Mouse (Mus musculus) frontal cortex, postnatal 10 days (tissue): ENCODE data around the gene Tedc2.

Experiments
- DNase-seq, 2 experiments: peaks; one replicate each; pipeline ENCODE4 v3.0.0; 2022; ENCODE audit warnings: low spot score in 2 of 2, mixed read lengths in 1 of 2

Gene Tedc2

DNA sequence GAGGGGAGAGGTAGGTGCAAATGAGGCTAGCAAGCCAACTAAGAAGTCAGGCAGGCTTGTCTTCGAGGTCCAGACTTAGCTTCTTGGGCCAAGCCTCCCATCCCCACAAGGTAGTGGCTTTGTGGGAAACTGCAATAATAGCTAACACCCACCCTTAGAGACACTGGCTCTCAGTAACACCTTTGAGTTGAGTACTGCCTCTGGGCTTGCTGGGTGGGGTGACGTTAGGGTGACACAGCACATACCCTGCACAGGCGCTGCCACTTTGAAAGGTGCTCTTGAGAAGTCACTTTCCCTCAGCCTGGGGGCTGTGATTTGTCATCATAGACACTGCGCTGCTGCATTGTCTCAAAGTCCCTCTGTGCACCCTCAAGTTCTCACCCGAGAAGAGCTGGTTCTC is 26.9 kb downstream of the Tedc2 start:
- DNase-seq, result no peak

DNA sequence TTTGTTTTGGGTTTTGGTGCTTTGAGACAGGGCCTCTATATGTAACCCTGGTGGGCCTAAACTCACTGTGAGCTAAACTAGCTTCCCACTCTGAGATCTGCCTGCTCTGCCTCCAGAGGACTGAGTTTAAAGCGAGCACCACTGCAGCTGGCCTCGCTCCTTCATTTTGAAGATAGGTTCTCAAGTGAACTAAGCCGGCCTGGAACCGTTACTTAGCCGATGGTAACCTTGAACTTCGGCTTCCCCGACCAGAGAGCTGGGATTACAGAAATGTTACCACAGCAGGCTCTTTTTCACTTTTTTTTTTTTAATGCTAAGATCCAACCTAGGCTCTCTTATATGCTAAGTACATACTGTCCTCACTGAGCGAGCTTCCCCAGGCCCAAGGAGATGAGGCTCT is 27.4 kb downstream of the Tedc2 start:
- no peak for DNase-seq

DNA sequence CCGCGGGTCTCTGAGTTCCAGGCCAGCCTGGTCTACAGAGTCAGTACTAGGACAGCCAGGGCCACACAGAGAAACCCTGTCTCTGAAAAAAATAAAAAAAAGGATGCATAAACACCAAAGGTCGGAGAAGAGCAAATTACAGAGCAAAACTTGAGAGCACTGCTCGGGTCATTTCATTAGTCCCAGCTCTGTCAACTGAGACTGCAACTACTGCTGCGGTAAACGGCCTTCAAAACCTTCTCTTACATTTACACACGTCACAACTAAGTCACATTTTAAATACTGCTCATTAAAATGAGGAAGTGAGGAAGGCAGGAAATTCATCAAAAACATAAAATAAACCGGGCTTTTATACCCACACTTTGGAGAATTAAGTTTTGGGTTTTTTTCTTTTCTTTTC is 27.8 kb downstream of the Tedc2 start:
- DNase-seq, result no peak

DNA sequence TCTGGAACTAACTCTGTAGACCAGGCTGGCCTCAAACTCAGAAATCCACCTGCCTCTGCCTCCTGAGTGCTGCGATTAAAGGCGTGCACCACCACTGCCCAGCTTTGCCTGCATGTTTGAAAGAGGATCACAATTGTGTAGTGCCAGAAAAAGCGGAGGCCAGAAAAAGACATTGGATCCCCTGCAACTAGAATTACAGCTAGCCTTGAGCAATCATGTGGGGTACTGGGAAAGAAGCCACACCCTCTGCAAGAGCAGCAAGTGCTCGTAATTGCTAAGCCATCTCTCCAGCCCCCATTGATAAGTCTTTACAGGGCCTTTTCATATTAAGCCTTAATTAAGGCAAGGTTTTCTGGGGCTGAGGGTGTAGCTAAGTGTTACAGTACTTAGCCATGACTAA is 29.2 kb downstream of the Tedc2 start:
- no peak for DNase-seq

DNA sequence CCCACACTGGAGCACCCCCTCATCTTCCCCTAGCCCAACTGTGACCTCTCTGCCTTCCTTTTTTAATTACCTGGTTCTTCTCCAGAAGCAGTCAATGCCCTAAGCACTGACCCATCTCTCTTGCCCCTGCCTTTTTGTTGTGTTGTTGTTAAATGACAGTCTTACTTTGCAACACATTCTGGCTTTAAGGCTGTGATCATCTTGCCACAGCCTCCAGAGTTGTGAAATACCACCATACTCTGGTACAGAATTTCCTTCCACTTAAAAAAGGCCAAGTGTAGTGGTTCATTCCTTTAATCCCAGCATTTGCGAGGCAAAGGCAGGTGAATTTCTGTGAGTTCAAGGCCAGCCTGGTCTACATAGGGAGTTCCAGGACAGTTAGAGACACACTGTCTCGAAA is 29.7 kb downstream of the Tedc2 start:
- DNase-seq, result no peak

DNA sequence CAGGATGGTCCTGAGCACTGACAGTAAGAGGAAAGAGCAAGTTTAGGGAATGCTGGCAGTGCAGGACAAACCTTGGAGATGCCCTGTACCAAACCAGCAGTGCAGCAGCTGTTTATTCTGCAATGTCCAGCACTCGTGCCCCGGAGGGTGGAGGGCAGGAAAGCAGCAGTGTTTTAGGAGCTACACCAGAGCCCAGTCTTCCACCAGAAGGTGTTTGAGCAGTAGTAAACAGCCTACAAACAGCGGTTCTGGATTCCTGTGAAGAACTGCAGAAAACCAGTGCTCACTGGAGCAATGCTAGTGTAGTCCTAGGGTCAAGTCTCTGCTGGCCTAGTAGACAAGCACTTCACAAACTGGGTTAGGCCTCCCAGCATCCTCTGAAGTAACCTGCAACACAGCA is 46.4 kb downstream of the Tedc2 start:
- no peak for DNase-seq

DNA sequence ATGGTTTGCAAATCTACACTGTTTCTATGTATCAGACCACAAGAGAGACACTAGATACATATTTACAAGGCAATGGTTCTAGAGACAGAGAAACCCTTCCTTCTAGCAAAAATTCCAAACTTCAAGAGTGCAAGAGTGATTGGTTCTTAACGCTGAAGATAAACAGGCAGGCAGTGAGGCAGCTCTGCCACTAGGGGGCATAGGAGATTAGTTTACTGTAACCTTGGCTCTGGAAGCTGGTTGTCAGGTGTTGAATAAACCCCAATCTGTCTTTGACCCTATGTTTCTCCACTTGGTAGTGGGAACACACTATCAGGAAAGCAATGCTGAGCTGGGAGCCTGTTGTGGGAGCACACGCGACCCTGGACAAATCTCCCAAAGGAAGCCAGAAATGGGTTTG is 47.2 kb downstream of the Tedc2 start:
- DNase-seq, result peak in 1 of 2 experiments; percentile 66

DNA sequence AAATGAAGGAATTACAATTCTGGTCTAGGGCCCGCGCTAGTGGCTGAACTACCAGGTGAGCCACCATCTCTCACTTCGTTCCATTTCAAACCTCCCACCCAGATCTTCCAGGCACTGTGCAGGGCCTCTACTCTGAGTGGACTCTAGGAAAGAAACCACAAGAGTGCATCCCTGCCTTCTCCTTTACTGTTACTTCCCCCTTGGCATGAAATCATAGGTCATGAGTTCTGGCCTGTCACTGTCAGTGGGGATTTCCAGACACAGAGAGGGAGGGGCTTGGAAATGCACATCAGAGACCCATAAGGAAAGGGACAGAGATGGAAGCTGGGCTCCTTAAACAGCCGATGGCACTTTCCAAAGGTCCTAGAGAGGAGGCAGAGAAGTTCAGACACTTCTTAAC is 48.9 kb downstream of the Tedc2 start:
- DNase-seq, result no peak

DNA sequence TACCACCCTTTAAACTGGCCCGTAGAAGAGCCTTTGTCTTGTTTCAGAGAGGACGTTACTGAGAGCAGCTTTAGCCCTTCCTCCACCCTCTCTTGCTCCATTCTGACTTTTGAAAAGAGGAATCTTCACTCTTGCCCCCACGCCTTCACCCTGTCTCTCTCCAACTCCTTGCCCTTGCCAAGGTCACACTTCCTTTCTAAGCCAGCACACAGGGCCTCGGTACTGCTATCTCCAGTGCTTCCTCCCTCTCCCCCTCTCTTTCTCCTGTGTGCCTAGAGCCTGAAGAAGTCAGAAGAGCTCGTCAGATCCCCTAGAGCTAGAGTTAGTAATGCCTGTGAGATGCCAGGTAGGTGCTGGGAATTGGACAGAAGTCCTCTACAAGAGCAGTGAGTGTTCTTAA is 49.9 kb downstream of the Tedc2 start:
- DNase-seq, result no peak

DNA sequence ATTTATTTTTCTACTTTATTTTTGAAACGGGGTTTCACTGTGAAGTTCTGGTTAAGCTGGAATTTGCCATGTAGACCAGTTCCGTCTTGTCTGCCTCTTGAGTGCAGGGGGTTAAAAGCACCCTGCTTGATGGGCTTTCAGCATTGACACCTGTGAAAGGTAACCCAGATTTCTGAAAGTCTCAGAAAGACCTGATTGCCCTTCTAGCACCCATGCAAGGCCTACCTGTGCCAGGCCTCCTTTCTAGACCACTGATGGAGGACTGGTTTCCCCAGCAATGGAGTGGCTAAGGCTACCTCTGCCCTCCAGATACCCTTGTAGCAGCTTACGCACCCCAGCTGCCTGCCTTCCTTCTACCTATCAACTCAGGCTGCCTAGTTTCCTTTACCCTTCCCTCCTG is 50.5 kb downstream of the Tedc2 start:
- no peak for DNase-seq

DNA sequence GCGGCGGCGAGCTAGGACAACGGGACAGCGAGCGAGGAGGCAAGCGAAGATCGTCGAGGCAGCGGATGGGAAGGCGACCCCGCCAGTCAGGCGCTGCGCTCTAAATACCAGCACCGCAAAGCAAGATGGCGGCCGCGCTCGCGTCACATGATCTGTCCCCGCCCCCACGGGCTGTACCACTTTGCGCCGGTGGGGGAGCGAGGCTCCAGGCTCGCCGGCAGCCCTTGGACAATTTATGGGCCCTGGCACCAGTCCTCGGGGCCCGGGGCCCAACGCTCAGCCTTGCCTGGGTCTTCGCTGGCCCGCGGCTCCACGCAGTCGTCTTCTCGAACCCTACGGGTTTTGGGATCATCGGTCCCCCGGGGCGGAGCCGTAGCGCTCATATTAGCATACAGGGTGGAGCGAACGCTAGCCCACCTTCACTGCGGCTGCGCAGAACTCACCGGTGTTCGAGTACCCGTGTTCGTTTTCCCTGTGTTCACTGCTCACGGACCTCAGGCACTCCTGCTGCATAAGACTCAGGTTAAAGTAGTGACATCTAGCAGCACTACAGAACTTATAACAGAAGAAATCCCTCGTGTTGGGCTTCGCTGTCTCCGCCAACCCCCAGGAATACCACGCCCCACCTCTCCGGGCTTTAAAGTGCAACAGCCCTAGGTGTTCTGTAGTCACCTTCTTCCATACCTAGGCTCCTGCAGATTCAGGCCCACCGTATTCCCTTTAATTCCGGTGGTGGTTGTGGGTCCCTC is 51.2 kb downstream of the Tedc2 start, which contains the start of gene Atp6v0c:
Gene Atp6v0c, minus strand, starts transcription at position 386 of the 749 bp plus-strand sequence.
- DNase-seq, result peak; percentile 90 to 92

DNA sequence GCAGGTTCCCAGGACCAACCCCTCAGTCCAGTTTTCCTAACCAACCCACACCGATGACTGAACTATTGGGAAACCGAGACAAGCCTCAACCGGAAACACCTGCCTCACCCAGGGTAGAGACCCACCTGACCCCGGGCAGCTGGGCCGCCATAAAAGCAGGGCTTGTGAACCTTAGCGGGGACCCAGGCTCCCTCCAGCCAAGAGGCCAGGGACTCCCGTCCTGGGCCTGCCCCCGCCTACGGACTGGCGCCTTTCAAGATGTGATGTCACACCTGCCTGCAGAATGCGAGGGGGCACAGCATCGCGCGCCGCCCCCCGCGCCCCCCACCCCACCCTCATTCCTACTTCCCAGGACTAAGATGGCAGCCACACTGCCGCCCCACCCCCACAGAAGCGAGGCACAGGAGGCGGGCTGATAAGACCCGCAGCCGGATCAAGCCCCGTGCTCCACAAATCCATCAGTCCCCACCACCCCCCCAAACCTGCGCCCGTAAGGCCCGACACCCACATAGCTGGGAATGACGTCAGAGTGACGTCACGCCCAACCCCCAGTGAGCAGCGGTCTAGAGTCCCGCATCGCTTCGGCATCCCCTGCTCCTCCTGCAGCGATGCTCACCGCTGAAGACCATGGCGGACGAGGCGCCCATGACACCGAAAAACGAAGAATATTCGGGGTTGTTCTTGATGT is 51.9 kb downstream of the Tedc2 start:
- DNase-seq, result peak; percentile 72 to 74

DNA sequence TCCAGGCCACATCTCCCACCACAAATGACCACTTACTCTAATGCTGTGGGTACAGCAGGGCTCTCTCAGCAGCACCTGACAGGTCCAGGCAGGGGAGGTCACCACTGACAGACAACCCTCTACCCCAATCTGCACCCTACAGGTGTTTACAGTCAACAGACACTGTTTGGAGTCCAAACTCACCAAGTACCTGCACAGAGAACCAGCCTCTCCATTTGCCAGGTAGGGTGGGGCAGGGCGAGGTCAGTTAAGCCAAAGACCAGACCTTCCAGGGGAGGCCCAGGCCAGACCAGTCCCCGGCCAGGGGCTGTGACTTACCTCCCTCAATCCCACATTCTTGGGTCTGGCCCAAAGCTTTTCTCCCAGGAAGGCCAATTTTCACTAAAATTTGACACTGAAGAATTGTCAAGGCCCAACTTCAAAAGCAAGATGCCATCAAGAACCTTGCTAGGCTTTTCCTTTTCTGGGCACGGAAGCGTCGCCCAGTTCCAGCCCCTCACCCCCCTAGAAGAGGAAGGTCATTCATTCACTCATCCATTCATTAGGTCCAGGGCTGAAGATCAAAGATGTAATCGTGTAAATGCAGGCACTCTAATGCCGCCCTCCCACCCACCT is 52.7 kb downstream of the Tedc2 start:
- no peak for DNase-seq

DNA sequence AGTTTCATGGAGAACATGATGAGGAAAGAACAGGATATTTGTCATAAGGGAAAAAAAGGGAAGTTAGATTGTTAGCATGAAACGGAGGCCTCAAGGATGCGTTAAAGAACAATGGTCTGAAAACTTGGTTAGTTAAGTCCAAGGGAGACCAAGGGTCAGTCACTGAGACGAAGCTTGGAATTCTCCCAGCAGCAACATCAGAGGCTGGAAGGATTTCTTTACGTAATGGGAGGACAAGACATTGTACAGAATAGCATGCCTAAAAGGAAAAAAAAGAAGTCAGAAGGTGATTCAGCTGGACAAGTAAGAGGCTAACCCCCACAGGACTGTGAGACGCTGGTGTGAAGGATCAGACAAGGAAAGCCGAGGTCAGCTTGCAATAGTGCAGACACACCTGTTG is 53.5 kb downstream of the Tedc2 start:
- no peak for DNase-seq
